Mouse (Mus musculus) forebrain, embryonic 16.5 days (tissue): ENCODE data around the gene Cenpa. TPM values are rescaled to one million over a fixed set of nuclear protein-coding genes. Genes with fewer than 3 reads are reported as not detected.

Experiments
- ATAC-seq: fragments of 200-750 bp; cut with Nextera tagmentation; 2 replicates; pipeline ENCODE4 v1.8.0; 2017; ENCODE audit warnings: mild to moderate bottlenecking, moderate library complexity
- H3K27ac ChIP-seq: fragments of 300-500 bp; sonication (generic); 2 replicates; pipeline ENCODE4 v1.5.1; 2014; ENCODE audit warnings: low read length, control low read depth
- H3K27me3 ChIP-seq: fragments of 300-500 bp; sonication (generic); replicated peaks from 2 replicates; pipeline ENCODE4 v1.6.1; 2014; ENCODE audit warnings: low read length; ENCODE audit not compliant: control insufficient read depth, insufficient read depth
- H3K36me3 ChIP-seq: fragments of 300-500 bp; sonication (generic); 2 replicates; pipeline ENCODE4 v1.6.1; 2014; ENCODE audit not compliant: control insufficient read depth, insufficient read depth
- H3K4me1 ChIP-seq: fragments of 300-500 bp; sonication (generic); replicated peaks from 2 replicates; pipeline ENCODE4 v1.6.1; 2014; ENCODE audit warnings: low read length; ENCODE audit not compliant: control insufficient read depth, insufficient read depth
- H3K4me2 ChIP-seq: fragments of 300-500 bp; sonication (generic); 2 replicates; pipeline ENCODE4 v1.6.1; 2014; ENCODE audit warnings: mild to moderate bottlenecking, low read length, control low read depth
- H3K4me3 ChIP-seq: fragments of 300-500 bp; sonication (generic); replicated peaks from 2 replicates; pipeline ENCODE4 v1.5.1; 2014; ENCODE audit warnings: mild to moderate bottlenecking, low read length, control low read depth
- H3K9ac ChIP-seq: fragments of 300-500 bp; sonication (generic); replicated peaks from 2 replicates; pipeline ENCODE4 v1.6.1; 2014; ENCODE audit warnings: low read depth, low read length, control low read depth
- H3K9me3 ChIP-seq: fragments of 300-500 bp; sonication (generic); 2 replicates; pipeline ENCODE4 v1.6.1; 2016; ENCODE audit warnings: low read length; ENCODE audit not compliant: control insufficient read depth
- WGBS: fragments of 180-500 bp; shearing (Covaris S2); extraction: QIAGEN DNeasy Blood & Tissue Kit; methylation state at CpG from one replicate; pipeline ENCODE4 v1.1.7; 2014; 5-methylcytosine and 5-hydroxymethylcytosine counted together
- polyA plus RNA-seq: library from polyadenylated mRNA; unstranded; fragments of >200 nt; fragmentation: Nextera tagmentation; extraction: Ambion mirVana; gene quantifications from 2 replicates; pipeline ENCODE4 v1.2.1, GENCODE M21; 2015

Gene Cenpa
- 95.3 and 114 TPM in 2 replicates for polyA plus RNA-seq

- Histone ChIP-seq H3K4me2 (peak within 1 kb of the TSS; percentile 83), H3K36me3 (no peaks in the 10 kb centered on the region), H3K27me3 (no peaks in the 10 kb centered on the region), H3K4me1 (peaks cover 19% of the 10 kb centered on the region), H3K27ac (0 out of 2 replicates have a peak within 1 kb of the TSS, but pooled peaks have one; percentile 37), H3K9ac (peak within 1 kb of the TSS; percentile 67), H3K9me3 (no peaks in the 10 kb centered on the region), H3K4me3 (peak within 1 kb of the TSS; percentile 69)
- ATAC-seq = peak; percentile 98
- under 1% methylated on average over 40 of the region's 40 CpGs for WGBS
These were observed at the start of gene Cenpa for GRCm38 (mm10) chr5:30666391-30667195. Gene Cenpa, plus strand, starts transcription at chr5:30666777.

DNA sequence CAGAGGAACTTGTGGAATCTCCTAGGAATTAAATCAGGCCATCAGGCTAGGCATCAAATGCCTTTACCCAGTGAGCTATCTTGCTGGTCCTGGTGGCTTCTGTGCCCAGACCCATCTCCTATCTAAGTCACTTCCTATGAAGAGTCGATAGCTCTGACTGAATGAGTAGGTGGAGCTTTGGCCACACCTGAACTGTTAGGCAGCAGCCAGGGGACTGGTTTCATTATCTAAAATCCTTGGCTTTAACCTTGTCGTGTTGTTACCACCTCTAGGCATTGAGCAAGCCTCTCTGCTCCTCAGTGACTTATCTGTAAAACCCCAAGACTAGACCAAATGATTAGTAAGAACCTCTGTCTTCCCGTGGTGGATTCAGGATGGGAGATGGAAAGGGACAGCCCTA, 49.2 kb upstream of the Cenpa start:
- H3K4me3 ChIP-seq = no peak overlapping the region
- H3K36me3 ChIP-seq = no peaks in the 10 kb centered on the region
- H3K4me1 ChIP-seq = peaks cover 15% of the 10 kb centered on the region
- H3K27ac ChIP-seq = no peak overlapping the region
- H3K27me3 ChIP-seq = peaks cover 15% of the 10 kb centered on the region
- H3K4me2 ChIP-seq = no peak overlapping the region
- ATAC-seq = no peak
- 38% methylated on average over 3 of the region's 3 CpGs for WGBS
- H3K9ac ChIP-seq = no peak overlapping the region
- no peaks in the 10 kb centered on the region for H3K9me3 ChIP-seq

DNA sequence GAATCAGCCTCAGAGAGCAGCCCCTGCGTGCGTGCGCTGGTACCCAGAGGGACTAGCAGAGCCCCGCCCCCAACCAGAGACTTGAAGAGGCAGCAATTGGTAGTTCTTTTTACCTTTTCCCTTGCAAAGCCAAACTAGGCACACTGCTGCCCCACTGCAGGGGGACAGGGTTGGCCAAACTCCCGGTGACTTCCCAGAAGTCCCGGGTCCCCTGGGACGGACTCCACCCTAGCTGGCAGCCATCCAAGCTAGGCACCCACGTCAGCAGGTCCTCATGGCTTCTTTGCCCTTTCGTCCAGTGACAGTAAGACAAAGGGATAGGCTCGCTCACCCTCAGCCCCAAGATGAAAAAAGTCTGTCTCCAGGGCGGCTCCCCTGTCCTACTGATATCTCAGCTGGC, 48.7 kb upstream of the Cenpa start:
- ATAC-seq = no peak
- no peak overlapping the region for H3K27ac ChIP-seq
- 20% methylated on average over 11 of the region's 11 CpGs for WGBS

DNA sequence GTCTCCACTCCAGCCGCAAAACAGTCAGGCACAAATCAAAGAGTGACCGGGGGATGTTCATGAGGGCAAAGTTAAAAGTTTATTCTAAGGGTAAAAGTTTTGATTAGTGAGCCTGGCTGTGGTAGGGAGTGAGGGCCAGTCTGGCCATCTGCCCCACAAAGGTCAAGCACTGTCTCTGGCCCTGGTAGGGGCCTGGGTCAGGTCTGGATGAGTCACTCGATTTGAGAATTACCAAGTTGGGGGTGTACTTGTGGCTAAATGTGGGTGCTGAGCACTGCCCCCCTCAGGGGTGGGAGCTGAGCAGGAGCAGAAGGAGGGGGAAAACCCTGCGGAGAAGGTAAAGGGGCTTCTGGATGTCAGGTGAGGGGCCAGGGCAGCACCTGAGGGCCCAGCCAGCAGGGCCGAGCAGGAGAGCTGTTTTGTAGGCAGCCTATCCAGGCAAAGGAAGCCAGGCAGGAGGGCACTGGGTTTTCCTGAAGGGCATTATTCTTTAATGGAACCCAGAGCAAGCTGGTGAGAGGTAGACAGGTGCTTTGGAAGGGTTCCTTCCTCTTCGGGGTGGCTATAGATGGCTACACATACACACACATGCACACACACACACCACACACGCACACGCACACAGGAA, 48.1 kb upstream of the Cenpa start:
- Histone ChIP-seq H3K4me2 (no peak overlapping the region), H3K9ac (no peak overlapping the region), H3K9me3 (no peaks in the 10 kb centered on the region), H3K27me3 (peaks cover 15% of the 10 kb centered on the region), H3K4me1 (peaks cover 21% of the 10 kb centered on the region), H3K36me3 (no peaks in the 10 kb centered on the region), H3K27ac (no peak overlapping the region), H3K4me3 (no peak overlapping the region)
- 85% methylated on average over 8 of the region's 8 CpGs for WGBS
- ATAC-seq = no peak

More for the DNA sequence above, 48.7 kb upstream of the Cenpa start:
- no peak overlapping the region for H3K9ac ChIP-seq
- H3K36me3 ChIP-seq = no peaks in the 10 kb centered on the region
- no peaks in the 10 kb centered on the region for H3K9me3 ChIP-seq
- no peak overlapping the region for H3K4me2 ChIP-seq
- H3K4me1 ChIP-seq = peaks cover 20% of the 10 kb centered on the region
- peaks cover 15% of the 10 kb centered on the region for H3K27me3 ChIP-seq
- H3K4me3 ChIP-seq = no peak overlapping the region

- no peak overlapping the region for H3K27ac ChIP-seq
- no peaks in the 10 kb centered on the region for H3K9me3 ChIP-seq
- H3K27me3 ChIP-seq = peaks cover 18% of the 10 kb centered on the region
- no peak for ATAC-seq
- no peak overlapping the region for H3K4me2 ChIP-seq
- 78% methylated on average over 2 of the region's 2 CpGs for WGBS
- peaks cover 21% of the 10 kb centered on the region for H3K4me1 ChIP-seq
- H3K4me3 ChIP-seq = no peak overlapping the region
- no peaks in the 10 kb centered on the region for H3K36me3 ChIP-seq
- H3K9ac ChIP-seq = no peak overlapping the region
These were observed 47.4 kb upstream of the Cenpa start for GRCm38 (mm10) chr5:30619211-30619610.

DNA sequence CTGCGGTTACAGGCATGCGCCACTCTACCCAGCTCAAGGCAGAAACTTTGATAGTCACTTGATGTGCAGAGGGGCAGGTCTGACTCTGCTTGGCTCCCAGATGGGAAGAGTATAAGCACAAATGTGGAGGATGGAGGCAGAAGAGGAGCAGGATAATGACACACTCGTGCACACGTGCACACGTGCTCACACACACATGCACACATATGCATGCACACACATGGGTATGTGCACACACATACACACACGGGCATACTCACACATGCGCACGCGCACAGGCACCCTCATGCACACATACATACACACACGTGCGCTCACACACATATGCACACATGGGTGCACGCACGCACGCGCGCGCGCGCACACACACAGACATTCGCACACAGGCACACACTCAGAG, 46.0 kb upstream of the Cenpa start:
- Histone ChIP-seq H3K4me1 (peaks cover 17% of the 10 kb centered on the region), H3K4me3 (no peak overlapping the region), H3K27ac (no peak overlapping the region), H3K4me2 (no peak overlapping the region), H3K9me3 (no peaks in the 10 kb centered on the region), H3K36me3 (no peaks in the 10 kb centered on the region), H3K9ac (no peak overlapping the region), H3K27me3 (peaks cover 19% of the 10 kb centered on the region)
- ATAC-seq = no peak
- 96% methylated on average over 20 of the region's 20 CpGs for WGBS

DNA sequence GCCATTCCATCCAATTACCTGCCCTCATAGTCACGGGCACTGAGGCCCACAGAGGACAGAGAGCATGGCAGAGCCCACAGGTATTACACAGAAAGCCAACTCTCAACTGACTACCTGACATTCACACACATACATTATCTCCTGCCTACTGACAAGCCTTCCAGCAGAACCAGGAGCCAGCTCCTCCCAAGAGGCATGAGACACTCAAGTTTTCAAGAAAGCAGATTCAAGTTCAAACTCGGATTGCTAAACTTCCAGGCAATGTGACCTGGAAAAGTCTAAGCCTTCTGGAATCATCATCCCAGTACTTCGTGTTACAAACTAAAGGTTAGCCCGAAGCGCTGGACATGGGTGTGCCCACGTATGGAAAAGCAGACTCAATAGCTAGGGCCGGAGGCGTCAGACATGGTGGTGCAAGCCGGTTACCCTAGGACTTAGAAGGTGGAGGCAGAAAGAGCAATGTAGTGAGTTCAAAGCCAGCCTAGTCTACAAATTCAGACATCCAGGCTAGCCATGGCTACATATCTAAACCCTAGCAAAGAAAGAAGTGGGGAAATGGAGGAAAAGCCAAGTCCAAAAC, 45.3 kb upstream of the Cenpa start:
- Histone ChIP-seq H3K27me3 (peaks cover 19% of the 10 kb centered on the region), H3K36me3 (no peaks in the 10 kb centered on the region), H3K9me3 (no peaks in the 10 kb centered on the region), H3K4me1 (peaks cover 17% of the 10 kb centered on the region), H3K4me3 (no peak overlapping the region), H3K9ac (no peak overlapping the region), H3K4me2 (no peak overlapping the region), H3K27ac (no peak overlapping the region)
- no peak for ATAC-seq
- WGBS = 92% methylated on average over 9 of the region's 9 CpGs

GRCm38 (mm10) chr5:30621844-30622176, 44.8 kb upstream of the Cenpa start:
- Histone ChIP-seq H3K4me1 (peaks cover 17% of the 10 kb centered on the region), H3K27me3 (peaks cover 19% of the 10 kb centered on the region), H3K36me3 (no peaks in the 10 kb centered on the region), H3K4me3 (peak overlapping the region; percentile 45), H3K27ac (no peak overlapping the region), H3K4me2 (peak overlapping the region; percentile 72), H3K9me3 (no peaks in the 10 kb centered on the region), H3K9ac (peak overlapping the region; percentile 57)
- ATAC-seq = no peak
- WGBS = 49% methylated on average over 22 of the region's 22 CpGs

DNA sequence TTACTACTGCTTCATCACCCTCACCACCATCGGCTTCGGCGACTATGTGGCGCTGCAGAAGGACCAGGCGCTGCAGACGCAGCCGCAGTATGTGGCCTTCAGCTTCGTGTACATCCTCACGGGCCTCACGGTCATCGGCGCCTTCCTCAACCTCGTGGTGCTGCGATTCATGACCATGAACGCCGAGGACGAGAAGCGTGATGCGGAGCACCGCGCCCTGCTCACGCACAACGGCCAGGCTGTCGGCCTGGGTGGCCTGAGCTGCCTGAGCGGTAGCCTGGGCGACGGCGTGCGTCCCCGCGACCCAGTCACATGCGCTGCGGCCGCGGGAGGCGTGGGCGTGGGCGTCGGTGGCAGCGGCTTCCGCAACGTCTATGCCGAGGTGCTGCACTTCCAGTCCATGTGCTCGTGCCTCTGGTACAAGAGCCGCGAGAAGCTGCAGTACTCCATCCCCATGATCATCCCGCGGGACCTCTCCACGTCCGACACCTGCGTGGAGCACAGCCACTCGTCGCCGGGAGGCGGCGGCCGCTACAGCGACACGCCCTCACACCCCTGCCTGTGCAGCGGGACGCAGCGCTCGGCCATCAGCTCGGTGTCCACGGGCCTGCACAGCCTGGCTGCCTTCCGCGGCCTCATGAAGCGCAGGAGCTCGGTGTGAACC, 44.3 kb upstream of the Cenpa start:
- ATAC-seq = peak; percentile 59
- peak overlapping the region; percentile 72 for H3K4me2 ChIP-seq
- H3K9me3 ChIP-seq = no peaks in the 10 kb centered on the region
- H3K27ac ChIP-seq = no peak overlapping the region
- H3K4me1 ChIP-seq = peaks cover 17% of the 10 kb centered on the region
- peaks cover 19% of the 10 kb centered on the region for H3K27me3 ChIP-seq
- WGBS = 1% methylated on average over 69 of the region's 69 CpGs
- H3K9ac ChIP-seq = peak overlapping the region; percentile 57
- no peaks in the 10 kb centered on the region for H3K36me3 ChIP-seq
- H3K4me3 ChIP-seq = peak overlapping the region; percentile 45
